Mouse (Mus musculus) erythroblast, embryonic 14.5 days (primary cell): ENCODE measurements around the gene Anxa6.

ENCODE experiments used
- GATA1 ChIP-seq: IDR thresholded peaks from 2 replicates; pipeline ENCODE4 v1.6.1; 2012; ENCODE audit warnings: low read length, inconsistent platforms, mixed read lengths
- TAL1 ChIP-seq: IDR thresholded peaks from 3 replicates; pipeline ENCODE4 v1.6.1; 2012; ENCODE audit warnings: low read length, inconsistent platforms, mixed read lengths

DNA sequence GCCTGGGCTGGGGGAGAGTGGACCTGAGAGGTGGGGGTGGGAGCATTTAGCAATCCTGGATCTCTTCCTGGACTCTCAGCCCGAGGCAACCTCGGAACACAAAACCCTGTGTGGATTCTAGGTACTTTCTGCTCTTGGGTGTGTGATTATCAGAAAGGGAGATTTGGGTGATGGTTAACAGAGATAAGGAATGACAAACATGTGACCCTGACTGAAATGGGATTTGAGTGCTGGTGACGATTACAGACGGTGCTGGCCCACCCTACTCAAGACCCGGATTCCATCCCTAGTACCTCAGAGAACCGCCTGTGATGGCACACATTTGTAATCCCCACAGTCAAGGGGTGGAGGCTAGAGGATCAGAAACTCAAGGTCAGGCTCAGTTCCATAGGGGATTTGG, 73.0 kb downstream of the Anxa6 start:
- no peak for TF ChIP-seq TAL1
- TF ChIP-seq GATA1, result no peak
